Mouse (Mus musculus): ENCODE results near the gene Wdr60. TPM values are rescaled to one million over a fixed set of nuclear protein-coding genes. Genes with fewer than 3 reads are reported as not detected.
"Not testable (repeated sequence)": the region's sequence is repeated elsewhere in the genome, so short reads cannot be mapped to it uniquely, and the experiment has no call there.

The Wdr60 gene
- polyA plus RNA-seq, 1 experiment: 2.9 TPM

DNA sequence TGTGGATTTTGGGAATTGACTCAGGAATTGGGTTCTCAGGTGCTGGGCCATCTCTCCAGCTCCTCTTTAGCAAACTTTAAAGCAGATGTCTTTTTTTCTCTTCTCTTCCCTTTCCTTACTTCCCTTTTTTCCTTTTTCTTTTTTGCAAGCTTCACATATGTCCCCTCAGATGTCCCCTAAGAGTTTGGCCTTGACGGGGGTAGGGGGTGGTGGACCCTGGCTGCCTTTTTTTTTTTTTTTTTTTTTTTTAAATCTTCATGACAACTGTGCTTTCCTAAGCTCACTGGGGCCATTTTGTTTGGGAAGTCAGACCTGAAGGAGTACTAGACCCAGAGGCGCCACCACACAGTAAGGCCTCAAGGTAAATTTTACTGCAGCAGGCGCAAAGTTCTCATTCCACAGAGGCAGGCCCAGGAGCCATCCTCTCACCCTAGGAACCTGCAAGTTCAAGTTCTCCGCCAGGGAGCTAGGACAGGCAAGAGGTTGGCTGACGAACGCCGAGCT, 17.4 kb upstream of the Wdr60 start:
- WGBS: 2% methylated on average over 7 of the region's 7 CpGs
- TF ChIP-seq POLR2A (IDR thresholded peaks at IDR 0.05; ENCODE audit: control insufficient read depth, extremely low read depth, insufficient read depth, low read length, poor library complexity) (no peak), CTCF (IDR thresholded peaks at IDR 0.05; ENCODE audit: borderline replicate concordance, control insufficient read depth, extremely low read depth, insufficient read depth, low read length, poor library complexity) (no peak)
- no peak for DNase-seq
- Histone ChIP-seq H3K4me3 (ENCODE audit: control insufficient read depth, insufficient read depth, low read length) (peak overlapping the region; percentile 66), H3K27ac (ENCODE audit: control insufficient read depth, insufficient read depth, low read length) (peak overlapping the region; percentile 55), H3K27me3 (ENCODE audit: control insufficient read depth, insufficient read depth, low read length) (no peaks in the 10 kb centered on the region), H3K36me3 (ENCODE audit: control insufficient read depth, insufficient read depth, low read length) (no peaks in the 10 kb centered on the region), H3K4me1 (replicated peaks; ENCODE audit: control insufficient read depth, insufficient read depth, low read length) (no peaks in the 10 kb centered on the region)

DNA sequence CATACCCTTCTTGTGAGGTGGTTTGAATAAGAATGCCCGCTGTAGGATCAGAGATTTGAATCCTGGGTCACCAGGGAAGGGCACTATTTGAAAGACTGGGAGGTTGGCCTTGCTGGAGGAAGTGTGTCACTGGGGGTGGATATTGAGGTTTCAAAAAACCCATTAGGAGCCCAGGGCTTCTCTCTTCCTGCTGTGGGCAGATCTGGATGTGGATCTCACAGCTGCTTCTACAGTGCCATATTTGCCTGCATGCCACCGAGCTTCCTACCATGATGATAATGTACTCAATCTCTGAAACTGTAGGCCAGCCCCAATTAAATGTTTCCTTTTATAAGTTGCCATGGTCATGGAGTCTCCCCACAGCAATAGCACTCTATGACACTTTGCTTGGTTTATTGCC, 16.4 kb upstream of the Wdr60 start:
- Histone ChIP-seq H3K4me1 (replicated peaks; ENCODE audit: control insufficient read depth, insufficient read depth, low read length) (no peaks in the 10 kb centered on the region), H3K27ac (ENCODE audit: control insufficient read depth, insufficient read depth, low read length) (no peak overlapping the region), H3K36me3 (ENCODE audit: control insufficient read depth, insufficient read depth, low read length) (no peaks in the 10 kb centered on the region), H3K27me3 (ENCODE audit: control insufficient read depth, insufficient read depth, low read length) (no peaks in the 10 kb centered on the region), H3K4me3 (ENCODE audit: control insufficient read depth, insufficient read depth, low read length) (no peak overlapping the region)
- WGBS: 60% methylated on average over 2 of the region's 2 CpGs
- TF ChIP-seq CTCF (IDR thresholded peaks at IDR 0.05; ENCODE audit: borderline replicate concordance, control insufficient read depth, extremely low read depth, insufficient read depth, low read length, poor library complexity): no peak
- no peak for TF ChIP-seq POLR2A (IDR thresholded peaks at IDR 0.05; ENCODE audit: control insufficient read depth, extremely low read depth, insufficient read depth, low read length, poor library complexity)
- no peak for DNase-seq

DNA sequence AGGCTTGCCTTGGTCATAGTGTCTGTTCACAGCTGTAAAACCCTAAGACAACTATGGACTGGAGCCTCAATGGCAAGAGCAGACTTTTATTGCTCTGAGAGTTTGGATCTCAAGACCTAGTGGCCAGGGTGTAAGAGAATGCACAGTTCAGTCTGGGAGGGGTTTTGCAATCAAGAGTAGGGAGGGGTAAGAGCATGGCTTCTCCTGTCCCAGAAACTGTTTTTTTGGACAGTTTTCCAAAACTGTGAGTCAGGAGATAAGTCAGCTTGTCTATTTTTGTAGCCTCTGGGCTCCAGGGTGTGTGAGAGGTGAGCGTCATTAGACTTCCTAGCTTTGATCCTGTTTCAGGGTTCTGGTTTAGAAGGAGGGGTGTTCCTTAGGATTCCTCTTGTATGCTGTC, 15.7 kb upstream of the Wdr60 start:
- Histone ChIP-seq H3K27me3 (ENCODE audit: control insufficient read depth, insufficient read depth, low read length) (no peaks in the 10 kb centered on the region), H3K36me3 (ENCODE audit: control insufficient read depth, insufficient read depth, low read length) (no peaks in the 10 kb centered on the region), H3K4me1 (replicated peaks; ENCODE audit: control insufficient read depth, insufficient read depth, low read length) (no peaks in the 10 kb centered on the region), H3K27ac (ENCODE audit: control insufficient read depth, insufficient read depth, low read length) (no peak overlapping the region), H3K4me3 (ENCODE audit: control insufficient read depth, insufficient read depth, low read length) (no peak overlapping the region)
- 93% methylated on average over 1 of the region's 1 CpGs for WGBS
- no peak for DNase-seq
- no peak for TF ChIP-seq POLR2A (IDR thresholded peaks at IDR 0.05; ENCODE audit: control insufficient read depth, extremely low read depth, insufficient read depth, low read length, poor library complexity)
- no peak for TF ChIP-seq CTCF (IDR thresholded peaks at IDR 0.05; ENCODE audit: borderline replicate concordance, control insufficient read depth, extremely low read depth, insufficient read depth, low read length, poor library complexity)

DNA sequence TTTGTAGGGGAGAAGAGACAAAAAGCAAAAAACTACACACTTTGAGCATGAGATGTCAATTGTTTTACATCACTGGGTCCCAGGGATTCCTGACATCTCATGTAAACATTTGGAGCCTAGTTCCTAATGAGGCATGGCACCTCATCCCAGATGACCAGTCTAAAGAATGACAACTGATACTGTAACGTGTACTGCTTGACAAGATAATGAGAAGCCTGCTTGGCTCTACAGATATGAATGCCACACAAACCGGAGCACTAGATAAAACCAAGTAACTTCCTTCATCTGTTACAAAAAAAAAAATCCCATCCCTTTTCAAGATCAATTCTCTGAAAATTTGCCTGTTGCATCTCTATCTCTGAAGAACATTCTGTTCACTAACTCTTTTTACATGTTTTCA, 14.1 kb upstream of the Wdr60 start:
- no peak for DNase-seq
- TF ChIP-seq CTCF (IDR thresholded peaks at IDR 0.05; ENCODE audit: borderline replicate concordance, control insufficient read depth, extremely low read depth, insufficient read depth, low read length, poor library complexity): no peak
- no peak for TF ChIP-seq POLR2A (IDR thresholded peaks at IDR 0.05; ENCODE audit: control insufficient read depth, extremely low read depth, insufficient read depth, low read length, poor library complexity)
- Histone ChIP-seq H3K36me3 (ENCODE audit: control insufficient read depth, insufficient read depth, low read length) (no peaks in the 10 kb centered on the region), H3K4me1 (replicated peaks; ENCODE audit: control insufficient read depth, insufficient read depth, low read length) (no peaks in the 10 kb centered on the region), H3K4me3 (ENCODE audit: control insufficient read depth, insufficient read depth, low read length) (no peak overlapping the region), H3K27ac (ENCODE audit: control insufficient read depth, insufficient read depth, low read length) (no peak overlapping the region), H3K27me3 (ENCODE audit: control insufficient read depth, insufficient read depth, low read length) (no peaks in the 10 kb centered on the region)
- 87% methylated on average over 2 of the region's 2 CpGs for WGBS

DNA sequence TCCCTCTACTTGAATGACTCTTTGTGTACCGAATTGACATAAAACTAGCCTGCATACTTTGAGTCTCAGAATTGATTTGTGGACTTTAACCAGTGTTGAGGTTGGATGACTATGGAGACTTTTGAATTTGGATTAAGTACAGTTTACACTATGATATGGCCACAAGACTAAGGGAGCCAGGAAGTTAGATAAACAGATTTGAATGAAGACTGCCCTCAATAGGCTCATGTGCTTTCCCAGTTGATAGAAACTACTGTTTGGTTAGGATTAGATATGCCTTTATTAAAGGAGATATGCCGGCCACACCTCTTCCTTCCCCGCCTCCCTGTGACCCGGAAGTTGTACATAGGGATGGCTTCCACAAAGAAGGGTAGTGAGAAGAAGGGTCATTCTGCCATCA, 12.8 kb upstream of the Wdr60 start:
- TF ChIP-seq CTCF (IDR thresholded peaks at IDR 0.05; ENCODE audit: borderline replicate concordance, control insufficient read depth, extremely low read depth, insufficient read depth, low read length, poor library complexity) (no peak), POLR2A (IDR thresholded peaks at IDR 0.05; ENCODE audit: control insufficient read depth, extremely low read depth, insufficient read depth, low read length, poor library complexity) (no peak)
- H3K36me3 ChIP-seq (ENCODE audit: control insufficient read depth, insufficient read depth, low read length): no peaks in the 10 kb centered on the region
- no peaks in the 10 kb centered on the region for H3K27me3 ChIP-seq (ENCODE audit: control insufficient read depth, insufficient read depth, low read length)
- WGBS: 93% methylated on average over 4 of the region's 4 CpGs
- H3K27ac ChIP-seq (ENCODE audit: control insufficient read depth, insufficient read depth, low read length): no peak overlapping the region
- no peak overlapping the region for H3K4me3 ChIP-seq (ENCODE audit: control insufficient read depth, insufficient read depth, low read length)
- H3K4me1 ChIP-seq (replicated peaks; ENCODE audit: control insufficient read depth, insufficient read depth, low read length): no peaks in the 10 kb centered on the region
- no peak for DNase-seq

DNA sequence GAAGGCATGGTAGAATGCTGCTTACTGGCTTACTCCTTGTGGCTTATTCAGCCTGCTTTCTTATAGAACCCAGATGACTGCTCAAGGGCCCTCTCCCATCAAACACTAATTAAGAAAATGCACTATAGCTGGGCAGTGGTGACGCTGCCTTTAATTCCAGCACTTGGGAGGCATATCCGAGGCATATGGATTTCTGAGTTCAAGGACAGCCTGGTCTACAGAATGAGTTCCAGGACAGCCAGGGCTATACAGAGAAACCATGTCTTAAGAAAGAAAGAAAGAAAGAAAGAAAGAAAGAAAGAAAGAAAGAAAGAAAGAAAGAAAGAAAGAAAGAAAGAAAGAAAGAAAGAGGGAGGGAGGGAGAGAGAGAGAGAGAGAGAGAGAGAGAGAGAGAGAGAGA, 12.3 kb upstream of the Wdr60 start, which contains the start of gene Gm11027:
Gm11027 (plus strand) TSS at position 301 of the 400 bp plus-strand sequence.
- not testable (repeated sequence) for DNase-seq; H3K36me3 ChIP-seq (ENCODE audit: control insufficient read depth, insufficient read depth, low read length); H3K27ac ChIP-seq (ENCODE audit: control insufficient read depth, insufficient read depth, low read length); H3K4me3 ChIP-seq (ENCODE audit: control insufficient read depth, insufficient read depth, low read length); H3K4me1 ChIP-seq (replicated peaks; ENCODE audit: control insufficient read depth, insufficient read depth, low read length); H3K27me3 ChIP-seq (ENCODE audit: control insufficient read depth, insufficient read depth, low read length)
- 95% methylated on average over 2 of the region's 2 CpGs for WGBS

DNA sequence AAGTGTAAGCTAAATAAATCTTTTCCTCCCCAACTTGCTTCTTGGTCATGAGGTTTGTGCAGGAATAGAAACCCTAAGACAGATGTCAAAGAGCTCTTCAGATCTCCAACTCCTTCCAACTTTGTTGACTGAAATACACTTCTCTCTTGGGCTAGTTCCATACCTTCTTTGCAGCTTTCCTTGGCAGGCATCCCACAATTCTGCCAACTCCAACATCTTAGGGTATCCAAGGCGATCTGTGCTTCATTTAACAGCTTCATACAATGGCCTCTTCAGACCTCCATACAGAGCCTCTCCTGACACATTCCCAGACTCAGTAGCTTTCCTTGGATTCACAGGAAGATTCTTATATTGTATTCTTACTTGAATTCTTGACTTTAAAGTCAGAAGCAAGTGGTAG, 10.9 kb upstream of the Wdr60 start:
- no peaks in the 10 kb centered on the region for H3K27me3 ChIP-seq (ENCODE audit: control insufficient read depth, insufficient read depth, low read length)
- 91% methylated on average over 1 of the region's 1 CpGs for WGBS

More for the DNA sequence above, 10.9 kb upstream of the Wdr60 start:
- Histone ChIP-seq H3K4me1 (replicated peaks; ENCODE audit: control insufficient read depth, insufficient read depth, low read length) (no peaks in the 10 kb centered on the region; the same call in 1 of the 2 replicates), H3K36me3 (ENCODE audit: control insufficient read depth, insufficient read depth, low read length) (no peaks in the 10 kb centered on the region), H3K4me3 (ENCODE audit: control insufficient read depth, insufficient read depth, low read length) (no peak overlapping the region), H3K27ac (ENCODE audit: control insufficient read depth, insufficient read depth, low read length) (no peak overlapping the region)
- DNase-seq: no peak
- TF ChIP-seq CTCF (IDR thresholded peaks at IDR 0.05; ENCODE audit: borderline replicate concordance, control insufficient read depth, extremely low read depth, insufficient read depth, low read length, poor library complexity) (no peak), POLR2A (IDR thresholded peaks at IDR 0.05; ENCODE audit: control insufficient read depth, extremely low read depth, insufficient read depth, low read length, poor library complexity) (no peak)
